29 mouse cellular contexts compared by ENCODE assay signal in the genomic region with DNA sequence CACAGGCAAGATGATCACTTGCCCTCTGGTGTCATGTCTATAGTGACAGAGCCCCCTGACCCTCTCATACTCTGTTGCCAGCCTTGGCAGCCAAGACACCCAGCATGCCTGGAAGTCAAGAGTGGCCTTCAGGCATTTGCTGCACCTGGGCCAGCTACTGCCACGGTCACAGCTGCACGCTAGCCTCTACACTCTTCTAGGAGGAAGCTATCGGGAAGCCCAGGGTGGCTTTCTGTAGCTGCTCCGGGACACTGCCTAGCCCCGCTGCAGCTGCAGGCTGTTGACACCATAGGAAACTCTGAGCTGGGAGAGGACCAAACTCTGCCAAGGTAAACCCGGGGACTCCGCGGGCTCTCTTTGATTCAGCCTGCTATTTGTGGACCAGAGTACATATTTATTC. TPM values are rescaled to one million over a fixed set of nuclear protein-coding genes. Genes with fewer than 3 reads are reported as not detected.
"Had no signal": no experiment of that assay in that cellular context is flagged by ENCODE, and none has a peak within 500 bp of the region (broad histone marks: within the 10 kb centered on the region; RNA-seq: fewer than 3 reads in every experiment).

No protein-coding gene starts in this region.

- H3K27me3 ChIP-seq: liver, embryonic 13.5 days had no signal

- H3K9me3 ChIP-seq: limb, embryonic 10.5 days; limb, embryonic 13.5 days; liver, embryonic 13.5 days; midbrain, embryonic 12.5 days; midbrain, embryonic 15.5 days; neural tube, embryonic 13.5 days had no signal

- H3K4me3 ChIP-seq: limb, embryonic 10.5 days; limb, embryonic 13.5 days; liver, embryonic 13.5 days; midbrain, embryonic 12.5 days; midbrain, embryonic 15.5 days; myocyte; neural tube, embryonic 13.5 days had no signal

- ATAC-seq: intestine, embryonic 16.5 days; midbrain, embryonic 15.5 days had no signal

- H3K9ac ChIP-seq: limb, embryonic 13.5 days; midbrain, embryonic 12.5 days; midbrain, embryonic 15.5 days had no signal

- H3K36me3 ChIP-seq: limb, embryonic 10.5 days; limb, embryonic 13.5 days; liver, embryonic 13.5 days; midbrain, embryonic 12.5 days; midbrain, embryonic 15.5 days; neural tube, embryonic 13.5 days had no signal

- DNase-seq: kidney, adult 18-20 months; kidney, adult 9 months; kidney, postnatal 14 days; kidney, postnatal 4 days; layer of hippocampus, postnatal 36 days; liver, embryonic 13.5 days; lung, adult 2 months; lung, postnatal 14 days; lung, postnatal 4 days; retina, postnatal 1 day; right cerebral cortex, postnatal 25 days; thymus, adult 2 months; thymus, postnatal 14 days; thymus, postnatal 4 days had no signal

- H3K27ac ChIP-seq: limb, embryonic 10.5 days; limb, embryonic 13.5 days; liver, embryonic 13.5 days; midbrain, embryonic 12.5 days; midbrain, embryonic 15.5 days had no signal

- H3K4me1 ChIP-seq: midbrain, embryonic 12.5 days; midbrain, embryonic 15.5 days; neural tube, embryonic 13.5 days had no signal

- H3K4me2 ChIP-seq: limb, embryonic 13.5 days; liver, embryonic 13.5 days; midbrain, embryonic 12.5 days; midbrain, embryonic 15.5 days; neural tube, embryonic 13.5 days had no signal

RNA-seq across cellular contexts. Expression of a gene that starts 31.3 kb away (rescaled TPM):
- total RNA-seq: layer of hippocampus, postnatal 10 days; layer of hippocampus, postnatal 36 days; left cerebral cortex, postnatal 25 days; megakaryocyte progenitor cell, adult 5-6 weeks; megakaryocyte-erythroid progenitor cell, adult 5-6 weeks; monocyte, adult 5-6 weeks; neutrophil, adult 5-6 weeks had no signal
- polyA plus RNA-seq: kidney, embryonic 16.5 days; limb, embryonic 10.5 days; limb, embryonic 13.5 days; lung, embryonic 16.5 days; myocyte; thymus, adult 2 months had no signal
